In the genomic region with DNA sequence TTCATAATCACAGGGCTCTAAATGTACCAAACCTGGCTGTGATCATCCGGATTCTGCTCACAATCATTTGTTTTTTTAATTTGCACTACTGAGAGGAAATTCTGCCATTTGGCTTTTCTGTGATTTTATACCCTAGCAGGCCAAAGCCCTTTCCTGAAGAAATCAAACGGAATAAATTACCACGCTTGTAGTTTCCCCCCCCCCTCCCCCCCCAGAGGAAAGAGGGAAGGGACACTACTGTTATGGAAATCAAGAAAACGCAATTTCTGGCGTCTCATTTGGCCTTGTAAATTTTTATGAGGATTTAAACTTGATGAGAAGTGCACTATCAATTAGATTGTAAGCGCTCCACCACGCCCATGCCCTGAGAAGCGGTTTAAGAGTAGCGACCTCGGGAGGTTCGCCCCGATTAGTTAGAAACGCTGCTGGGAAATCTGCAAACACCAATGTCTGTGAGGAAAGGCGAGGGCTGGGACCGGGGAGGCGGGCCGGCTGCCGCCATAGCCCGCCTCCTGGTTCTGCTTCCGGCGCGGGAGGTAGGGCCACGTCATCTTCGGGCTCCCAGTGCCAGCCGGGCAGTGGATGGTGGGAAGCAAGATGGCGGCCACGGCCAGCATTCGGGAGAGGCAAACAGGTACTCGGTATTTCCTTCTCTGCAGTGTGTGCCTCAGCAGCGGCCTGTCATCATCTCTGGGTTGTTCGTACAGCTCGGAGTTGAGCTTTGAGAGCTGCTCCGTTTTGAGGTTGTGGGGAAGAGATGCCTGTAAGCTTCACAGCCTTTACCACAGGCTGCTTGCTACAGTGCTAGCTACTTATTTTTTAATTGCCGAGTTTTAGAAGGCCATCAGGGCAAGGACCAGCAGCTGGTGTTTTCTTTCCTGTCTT, we compare ENCODE assay signal across 8 mouse cellular contexts. TPM values are rescaled to one million over a fixed set of nuclear protein-coding genes. Genes with fewer than 3 reads are reported as not detected.
A peak's percentile ranks its signal among the peaks of the same experiment; 100 is the strongest.
DNase-seq lines count a peak whose midpoint lies in the region; ATAC-seq lines count a peak whose summit lies in the region.

Gene Scfd1 (plus strand): TSS at position 508 of the 885 bp plus-strand sequence.

- WGBS in hindbrain, embryonic 12.5 days, result 1% methylated on average over 34 of the region's 34 CpGs

- ATAC-seq in hindbrain, embryonic 12.5 days (ENCODE audit: low FRiP score), result peak; percentile 100

- DNase-seq in NIH3T3 (ENCODE audit: low read depth), result peak; percentile 97
- DNase-seq in cerebellum, postnatal 10 days, result peak; percentile 96 to 97
- peak; percentile 89 to 93 for DNase-seq in frontal cortex, postnatal 10 days (ENCODE audit: low spot score in 2 of 2)
- peak; percentile 92 to 94 for DNase-seq in layer of hippocampus, postnatal 14 days (ENCODE audit: low spot score in 2 of 2)
- DNase-seq in lung, postnatal 14 days, result peak; percentile 91
- DNase-seq in retina, adult 2 months (ENCODE audit: low read depth, low spot score), result peak; percentile 85
- peak; percentile 87 to 91 for DNase-seq in thymus, postnatal 36 days

- peak within 1 kb of the TSS; percentile 83 for H3K27ac ChIP-seq in hindbrain, embryonic 12.5 days

- no peaks in the 10 kb centered on the region for H3K9me3 ChIP-seq in hindbrain, embryonic 12.5 days (replicated peaks)

- H3K36me3 ChIP-seq in hindbrain, embryonic 12.5 days, result peaks cover 22% of the 10 kb centered on the region; the same call in 1 of the 2 replicates

- peak within 1 kb of the TSS; percentile 65 for H3K4me2 ChIP-seq in hindbrain, embryonic 12.5 days (replicated peaks)

- H3K4me1 ChIP-seq in hindbrain, embryonic 12.5 days, result 0 out of 2 replicates have a peak, but pooled peaks cover 2% of the 10 kb centered on the region

- no peaks in the 10 kb centered on the region for H3K27me3 ChIP-seq in hindbrain, embryonic 12.5 days

- peak within 1 kb of the TSS; percentile 66 for H3K4me3 ChIP-seq in hindbrain, embryonic 12.5 days

- H3K9ac ChIP-seq in hindbrain, embryonic 12.5 days, result peak within 1 kb of the TSS; percentile 75

RNA-seq across cellular contexts. Expression of gene Scfd1, which starts in this region (rescaled TPM):
- polyA plus RNA-seq in hindbrain, embryonic 12.5 days (2016; fragmentation: Nextera tagmentation; extraction: Ambion mirVana), result 75.1 and 80.7 TPM in 2 replicates
- total RNA-seq in layer of hippocampus, postnatal 14 days (2021), result 10 to 100 TPM; 39.5 to 41.8 TPM

Comparison
In these comparisons a context has a peak if more than half of its experiments do, and no peak if none do; other contexts are left out.
1. Peak in every context shown above with its lines: DNase-seq, ATAC-seq, H3K4me3 ChIP-seq and H3K27ac ChIP-seq.